Mouse (Mus musculus) myocyte (in vitro differentiated cells): ENCODE results near the gene Armc10. TPM values are rescaled to one million over a fixed set of nuclear protein-coding genes. Genes with fewer than 3 reads are reported as not detected.

ENCODE experiments used
- H3K27me3 ChIP-seq: one replicate; pipeline ENCODE4 v1.6.1; 2011; ENCODE audit not compliant: control insufficient read depth, insufficient read depth, insufficient read length
- H3K36me3 ChIP-seq: one replicate; pipeline ENCODE4 v1.6.1; 2011; ENCODE audit not compliant: control insufficient read depth, insufficient read depth
- H3K4me2 ChIP-seq: one replicate; pipeline ENCODE4 v1.6.1; 2011; ENCODE audit warnings: low read depth, control low read depth
- H3K4me3 ChIP-seq: one replicate; pipeline ENCODE4 v1.5.1; 2011; ENCODE audit warnings: mild to moderate bottlenecking, control low read depth, moderate library complexity
- H3K79me2 ChIP-seq: one replicate; pipeline ENCODE4 v1.6.1; 2011; ENCODE audit not compliant: control insufficient read depth, insufficient read depth
- H3ac ChIP-seq: one replicate; pipeline ENCODE4 v1.6.1; 2011; ENCODE audit not compliant: control insufficient read depth, insufficient read length
- CEBPB ChIP-seq: IDR thresholded peaks from 2 replicates; pipeline ENCODE4 v1.6.1; 2011; ENCODE audit warnings: mild to moderate bottlenecking, moderate library complexity; ENCODE audit not compliant: poor library complexity, insufficient read depth, severe bottlenecking
- E2F4 ChIP-seq: IDR thresholded peaks from one replicate; pipeline ENCODE4 v1.6.1; 2011; ENCODE audit warnings: mild to moderate bottlenecking, control low read depth, moderate library complexity; ENCODE audit not compliant: insufficient read depth
- MAX ChIP-seq: IDR thresholded peaks from one replicate; pipeline ENCODE4 v1.6.1; 2011; ENCODE audit warnings: low read depth, mild to moderate bottlenecking, control low read depth
- MYOD1 ChIP-seq, 3 experiments: IDR thresholded peaks; one replicate each; pipeline ENCODE4 v1.6.1; 2011; ENCODE audit warnings: control low read depth in 2 of 3, low read depth in 2 of 3, mild to moderate bottlenecking in 2 of 3, moderate library complexity in 1 of 3; ENCODE audit not compliant: insufficient read length in 2 of 3, control insufficient read depth in 1 of 3
- MYOG ChIP-seq, 3 experiments: IDR thresholded peaks; one replicate each; pipeline ENCODE4 v1.6.1; 2011; ENCODE audit warnings: control low read depth in 2 of 3, low read depth in 2 of 3, mild to moderate bottlenecking in 2 of 3; ENCODE audit not compliant: insufficient read length in 2 of 3, control insufficient read depth in 1 of 3, insufficient read depth in 1 of 3
- POLR2A ChIP-seq: IDR thresholded peaks from one replicate; pipeline ENCODE4 v1.6.1; 2011; ENCODE audit warnings: low read depth, mild to moderate bottlenecking, control low read depth, moderate library complexity; ENCODE audit not compliant: insufficient read length
- POLR2AphosphoS2 ChIP-seq: IDR thresholded peaks from one replicate; pipeline ENCODE4 v1.6.1; 2011; ENCODE audit warnings: low read depth, control low read depth; ENCODE audit not compliant: insufficient read length
- REST ChIP-seq: IDR thresholded peaks from one replicate; pipeline ENCODE4 v1.6.1; 2011; ENCODE audit warnings: mild to moderate bottlenecking, control low read depth, moderate library complexity; ENCODE audit not compliant: insufficient read depth, insufficient read length
- SRF ChIP-seq: IDR thresholded peaks from one replicate; pipeline ENCODE4 v1.6.1; 2011; ENCODE audit warnings: low read depth; ENCODE audit not compliant: control insufficient read depth, insufficient read length
- TCF12 ChIP-seq: IDR thresholded peaks from one replicate; pipeline ENCODE4 v1.6.1; 2011; ENCODE audit warnings: mild to moderate bottlenecking, control low read depth; ENCODE audit not compliant: poor library complexity, insufficient read depth, severe bottlenecking
- TCF3 ChIP-seq: IDR thresholded peaks from one replicate; pipeline ENCODE4 v1.6.1; 2011; ENCODE audit warnings: low read depth, control low read depth; ENCODE audit not compliant: insufficient read length
- USF1 ChIP-seq: IDR thresholded peaks from one replicate; pipeline ENCODE4 v1.6.1; 2011; ENCODE audit warnings: low read depth, mild to moderate bottlenecking, control low read depth, moderate library complexity
- polyA plus RNA-seq: library from polyadenylated mRNA; unstranded; fragments of >200 nt; fragmentation: generic; extraction: Trizol; gene quantifications from one replicate; pipeline ENCODE4 v1.2.1, GENCODE M21; 2012; ENCODE audit warnings: missing spikeins

The Armc10 gene
- polyA plus RNA-seq, 1 experiment, result 10.1 TPM

DNA sequence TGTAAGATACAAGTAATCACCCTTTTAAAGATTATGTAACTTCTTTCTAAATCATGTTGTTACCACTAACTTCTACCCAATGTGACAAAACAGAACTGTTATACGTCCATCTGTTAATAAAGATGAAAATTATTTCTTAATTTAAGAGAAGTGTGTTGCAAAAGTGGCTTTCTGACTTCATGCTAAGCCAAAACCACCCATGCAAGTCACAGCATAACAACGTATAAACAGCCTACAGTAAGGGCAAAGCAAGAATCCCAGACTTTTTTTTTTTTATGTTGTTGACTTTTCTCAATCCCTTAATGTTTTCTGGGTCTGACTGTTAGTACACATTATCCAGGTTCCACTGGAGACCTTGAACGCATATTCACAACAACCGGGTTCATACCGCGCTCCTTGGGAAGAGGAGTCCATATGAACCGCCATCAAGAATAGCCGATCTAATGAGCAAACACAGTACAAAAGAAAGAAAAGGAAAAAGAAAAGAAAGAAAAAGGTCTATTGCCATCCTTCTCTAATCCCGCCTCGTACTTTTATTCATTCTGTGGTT, 54.7 kb downstream of the Armc10 start:
- Histone ChIP-seq H3K27me3 (no peaks in the 10 kb centered on the region), H3K4me3 (peak overlapping the region; percentile 37), H3K4me2 (peak overlapping the region; percentile 91), H3K79me2 (no peaks in the 10 kb centered on the region), H3ac (no peak overlapping the region), H3K36me3 (no peaks in the 10 kb centered on the region)
- TF ChIP-seq USF1 (no peak), POLR2A (no peak), POLR2AphosphoS2 (no peak), CEBPB (no peak), E2F4 (no peak), TCF12 (no peak), TCF3 (no peak), MAX (no peak), SRF (no peak), MYOD1 (IDR thresholded peaks at IDR 0.05; ENCODE audit: control insufficient read depth in 1 of 3, insufficient read length in 2 of 3, low read depth in 2 of 3) (no peak), REST (no peak)

DNA sequence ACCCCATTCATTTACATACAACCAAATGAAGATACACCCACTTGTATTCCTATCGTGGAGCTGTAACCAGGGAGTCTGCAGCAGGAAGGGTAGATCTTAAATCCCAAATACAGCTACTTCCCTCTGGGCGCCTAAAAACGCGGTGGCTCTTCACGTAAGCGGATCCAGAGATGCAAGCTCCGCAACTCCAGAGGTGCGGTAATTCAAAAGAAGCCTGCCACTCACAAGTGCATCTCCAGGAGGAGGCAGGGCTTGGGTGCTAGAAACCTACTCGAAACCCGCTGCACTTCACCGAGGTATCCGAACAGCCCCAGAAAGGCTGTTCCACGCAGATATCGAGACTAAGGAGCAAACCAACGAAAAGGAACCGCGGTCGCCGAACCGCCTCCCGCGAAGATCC, 55.3 kb downstream of the Armc10 start:
- TF ChIP-seq POLR2A (no peak), MYOD1 (IDR thresholded peaks at IDR 0.05; ENCODE audit: control insufficient read depth in 1 of 3, insufficient read length in 2 of 3, low read depth in 2 of 3) (no peak), TCF3 (no peak), TCF12 (no peak), USF1 (no peak), E2F4 (no peak), POLR2AphosphoS2 (no peak), SRF (no peak)
- peak overlapping the region; percentile 37 for H3K4me3 ChIP-seq
- no peaks in the 10 kb centered on the region for H3K27me3 ChIP-seq
- H3K36me3 ChIP-seq, result no peaks in the 10 kb centered on the region
- H3K79me2 ChIP-seq, result no peaks in the 10 kb centered on the region
- H3ac ChIP-seq, result peak overlapping the region; percentile 57
- peak overlapping the region; percentile 91 for H3K4me2 ChIP-seq

DNA sequence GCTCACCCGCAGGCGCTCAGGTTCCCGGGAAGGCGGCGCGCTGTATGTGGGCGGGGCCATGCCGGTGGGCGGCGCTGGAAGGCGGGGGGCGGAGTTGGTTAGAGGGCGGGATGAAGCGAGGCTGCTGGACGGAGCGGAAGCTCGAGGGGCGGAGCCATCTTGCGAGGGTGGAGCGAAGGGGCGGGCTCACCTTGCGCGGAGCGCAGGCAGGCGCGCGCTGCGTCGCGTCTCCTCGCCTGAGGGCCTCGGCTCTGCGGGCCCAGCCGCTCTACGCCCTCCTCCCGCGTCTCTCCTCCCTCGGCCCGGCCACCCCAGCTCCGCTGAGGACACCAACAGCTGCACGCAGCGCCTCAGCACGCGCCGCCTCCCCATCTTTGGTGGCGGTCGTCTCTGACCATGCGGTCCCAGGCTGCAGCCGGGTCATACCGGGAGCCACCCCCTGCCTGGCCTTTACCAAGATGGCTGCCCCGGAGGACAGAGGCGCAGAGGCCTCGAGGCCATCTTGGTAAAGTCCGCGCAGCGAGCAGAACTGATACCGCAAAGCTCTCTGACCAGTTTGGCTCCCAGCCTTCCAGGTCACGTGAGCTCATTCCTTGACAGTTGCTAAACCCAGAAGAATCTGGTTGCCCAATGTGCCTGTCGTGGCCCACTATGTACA, 55.9 kb downstream of the Armc10 start, which contains the start of gene Napepld:
Gene Napepld, minus strand, starts transcription at position 46 of the 658 bp plus-strand sequence.
- no peaks in the 10 kb centered on the region for H3K36me3 ChIP-seq
- TF ChIP-seq REST, result no peak
- TF ChIP-seq USF1, result peak; percentile 97
- peak; percentile 100 for TF ChIP-seq POLR2AphosphoS2
- no peak for TF ChIP-seq MAX
- peak; percentile 75 for TF ChIP-seq CEBPB
- TF ChIP-seq MYOG (IDR thresholded peaks at IDR 0.05; ENCODE audit: control insufficient read depth in 1 of 3, insufficient read depth in 1 of 3, insufficient read length in 2 of 3, low read depth in 2 of 3), result peak in 2 of 3 experiments; percentile 74 to 77
- TF ChIP-seq E2F4, result no peak
- peak; percentile 100 for TF ChIP-seq POLR2A
- TF ChIP-seq TCF3, result no peak
- no peak for TF ChIP-seq TCF12
- TF ChIP-seq SRF, result peak; percentile 21
- peak in 1 of 3 experiments; percentile 72 for TF ChIP-seq MYOD1 (IDR thresholded peaks at IDR 0.05; ENCODE audit: control insufficient read depth in 1 of 3, insufficient read length in 2 of 3, low read depth in 2 of 3)
- H3K27me3 ChIP-seq, result no peaks in the 10 kb centered on the region
- H3K79me2 ChIP-seq, result no peaks in the 10 kb centered on the region
- H3K4me2 ChIP-seq, result peak within 1 kb of the TSS; percentile 91
- H3ac ChIP-seq, result peak within 1 kb of the TSS; percentile 57
- peak within 1 kb of the TSS; percentile 37 for H3K4me3 ChIP-seq

DNA sequence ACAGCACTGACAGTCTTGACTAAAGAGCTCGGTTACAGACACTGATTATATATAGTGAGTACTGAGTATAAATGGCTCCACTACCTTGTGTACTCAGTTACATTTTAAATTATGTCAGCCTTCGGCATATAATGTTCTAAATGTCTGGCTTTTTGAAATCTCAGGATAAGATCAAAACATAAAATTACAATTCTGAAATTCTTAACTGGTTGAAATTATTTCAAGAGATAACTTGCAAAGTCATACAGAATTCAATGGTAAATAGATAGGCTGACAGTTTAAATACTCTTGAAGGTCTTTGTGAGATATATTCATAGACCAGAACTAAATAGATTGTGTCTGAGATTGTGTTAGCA, 56.4 kb downstream of the Armc10 start:
- H3K4me2 ChIP-seq, result peak overlapping the region; percentile 85
- no peak for TF ChIP-seq POLR2AphosphoS2
- TF ChIP-seq TCF12, result no peak
- no peak for TF ChIP-seq TCF3
- no peak for TF ChIP-seq CEBPB
- no peak for TF ChIP-seq E2F4
- no peak for TF ChIP-seq SRF
- no peak for TF ChIP-seq USF1
- no peak for TF ChIP-seq MYOD1 (IDR thresholded peaks at IDR 0.05; ENCODE audit: control insufficient read depth in 1 of 3, insufficient read length in 2 of 3, low read depth in 2 of 3)
- TF ChIP-seq POLR2A, result no peak
- no peak for TF ChIP-seq MAX
- TF ChIP-seq MYOG (IDR thresholded peaks at IDR 0.05; ENCODE audit: control insufficient read depth in 1 of 3, insufficient read depth in 1 of 3, insufficient read length in 2 of 3, low read depth in 2 of 3), result no peak
- TF ChIP-seq REST, result no peak
- H3K79me2 ChIP-seq, result no peaks in the 10 kb centered on the region
- H3K4me3 ChIP-seq, result peak overlapping the region; percentile 37
- H3K27me3 ChIP-seq, result no peaks in the 10 kb centered on the region
- no peaks in the 10 kb centered on the region for H3K36me3 ChIP-seq
- H3ac ChIP-seq, result peak overlapping the region; percentile 57
